Mouse (Mus musculus) frontal cortex, adult 2 months (tissue): ENCODE measurements around the gene Pigk. TPM values are rescaled to one million over a fixed set of nuclear protein-coding genes. Genes with fewer than 3 reads are reported as not detected.

Source experiments
- DNase-seq, 2 experiments: peaks; one replicate each; pipeline ENCODE4 v3.0.0; 2022; ENCODE audit warnings: low spot score in 1 of 2; ENCODE audit errors: extremely low spot score in 1 of 2
- polyA plus RNA-seq: library from polyadenylated mRNA; depleted of rRNA; stranded (reverse); fragments of >200 nt; gene quantifications from 2 replicates; pipeline ENCODE4 v1.2.3, GENCODE M21; 2012

Pigk gene
- polyA plus RNA-seq, 1 experiment: 24.5 TPM

GRCm38 (mm10) chr3:152724446-152724845, 10.5 kb downstream of the Pigk start:
- DNase-seq: peak; percentile 22 to 68

DNA sequence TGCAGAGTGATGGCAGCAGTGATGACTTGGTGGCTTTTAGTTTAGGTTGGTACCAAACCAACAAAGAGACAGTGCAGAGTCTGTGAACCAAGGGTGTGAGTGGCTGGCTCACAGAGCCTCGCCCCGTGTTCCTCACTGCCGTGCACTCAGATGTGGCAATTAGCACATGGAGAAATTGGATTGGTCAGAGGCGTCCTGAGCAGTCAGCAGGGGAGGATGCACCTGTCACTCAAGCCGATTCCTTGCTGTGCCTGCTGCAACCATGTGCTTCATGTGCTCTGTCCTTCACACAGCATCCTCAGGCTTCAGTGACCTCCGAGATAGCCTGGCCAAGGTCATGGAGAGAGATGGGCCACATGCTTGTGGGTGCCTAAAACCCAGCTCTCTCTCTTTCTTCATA, 14.3 kb downstream of the Pigk start:
- DNase-seq: no peak

DNA sequence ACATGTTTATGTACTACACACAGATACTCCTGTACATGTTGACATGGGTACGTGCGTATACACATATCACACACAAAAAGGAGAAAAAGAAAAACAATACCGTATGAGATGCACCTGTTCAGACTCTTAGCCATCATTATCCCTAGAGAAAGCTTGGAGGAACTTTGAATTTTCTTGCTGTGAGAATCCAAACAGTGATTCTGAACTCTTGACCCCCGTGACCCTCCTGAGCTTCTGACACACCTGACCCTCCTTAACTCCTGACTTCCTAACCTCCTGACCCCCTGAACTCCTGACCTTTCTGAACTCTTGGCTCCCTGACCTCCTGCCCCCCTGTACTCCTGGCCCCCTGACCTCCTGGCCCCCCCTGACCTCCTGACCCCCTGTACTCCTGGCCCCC, 19.1 kb downstream of the Pigk start:
- DNase-seq: no peak

- no peak for DNase-seq
Measured at GRCm38 (mm10) chr3:152733513-152733912, 19.6 kb downstream of the Pigk start.

- no peak for DNase-seq
Measured at GRCm38 (mm10) chr3:152734100-152734499, 20.2 kb downstream of the Pigk start.

GRCm38 (mm10) chr3:152735601-152736250, 21.8 kb downstream of the Pigk start:
- DNase-seq: peak in 1 of 2 experiments; percentile 57

- DNase-seq: no peak
Measured at GRCm38 (mm10) chr3:152744301-152744700, 30.4 kb downstream of the Pigk start.

DNA sequence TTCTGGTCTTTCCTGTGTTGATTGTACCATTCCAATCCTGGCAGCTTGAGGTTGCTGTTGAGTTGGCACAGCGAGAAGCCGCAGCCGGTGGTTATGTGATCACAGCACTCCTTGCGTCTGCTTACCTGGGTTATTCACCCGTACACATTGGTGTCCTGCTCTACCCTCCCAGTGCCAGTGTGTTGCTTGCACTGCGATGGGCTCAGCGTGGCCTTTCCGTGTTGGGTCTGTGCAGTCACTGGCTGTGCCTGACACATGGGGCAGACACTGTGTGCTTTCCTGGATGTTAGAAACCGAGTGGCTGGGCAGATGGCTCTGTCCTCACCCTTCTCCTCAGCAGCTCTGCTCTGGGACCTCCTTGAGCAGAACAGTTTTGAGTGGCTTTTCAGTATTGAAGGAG, 31.7 kb downstream of the Pigk start:
- DNase-seq: no peak

DNA sequence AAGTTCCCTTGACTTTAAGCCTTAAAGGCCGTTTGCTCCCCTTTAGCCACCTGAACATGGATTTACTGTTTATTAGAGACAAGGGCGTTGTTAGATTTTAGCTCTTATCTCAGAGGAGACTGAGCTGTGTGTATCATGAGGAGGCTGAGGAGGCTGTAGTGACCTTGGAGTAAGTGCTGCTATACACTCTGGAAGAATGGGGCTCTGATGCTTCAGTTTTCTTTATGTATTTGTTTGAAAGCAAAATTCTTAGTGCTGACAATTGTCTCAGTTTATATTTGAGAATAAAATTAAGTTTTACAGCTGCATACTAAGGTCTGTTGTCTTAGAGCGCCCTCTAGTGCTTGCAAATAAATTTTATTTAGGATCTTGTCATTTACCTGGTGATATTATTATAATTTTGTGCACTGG, 35.6 kb downstream of the Pigk start:
- peak in 1 of 2 experiments; percentile 79 for DNase-seq

DNA sequence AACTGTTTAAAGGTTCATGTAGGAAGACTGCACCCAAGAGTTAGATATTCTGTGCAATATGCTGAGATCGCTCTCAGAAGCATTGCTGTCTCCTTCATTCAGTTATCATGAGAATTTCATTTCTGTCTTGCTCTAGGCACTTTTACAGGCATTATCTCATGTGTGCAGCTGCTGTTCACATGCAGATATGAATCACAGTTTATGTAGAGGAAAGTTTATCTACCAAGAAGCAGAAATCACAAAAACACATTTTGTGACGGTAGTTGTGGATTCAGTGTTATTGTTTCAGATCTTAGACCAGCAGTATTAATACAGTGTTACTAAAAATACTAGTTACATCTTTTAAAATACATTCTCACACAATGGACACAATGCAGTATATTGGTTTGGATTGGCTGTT, 36.0 kb downstream of the Pigk start:
- DNase-seq: no peak

DNA sequence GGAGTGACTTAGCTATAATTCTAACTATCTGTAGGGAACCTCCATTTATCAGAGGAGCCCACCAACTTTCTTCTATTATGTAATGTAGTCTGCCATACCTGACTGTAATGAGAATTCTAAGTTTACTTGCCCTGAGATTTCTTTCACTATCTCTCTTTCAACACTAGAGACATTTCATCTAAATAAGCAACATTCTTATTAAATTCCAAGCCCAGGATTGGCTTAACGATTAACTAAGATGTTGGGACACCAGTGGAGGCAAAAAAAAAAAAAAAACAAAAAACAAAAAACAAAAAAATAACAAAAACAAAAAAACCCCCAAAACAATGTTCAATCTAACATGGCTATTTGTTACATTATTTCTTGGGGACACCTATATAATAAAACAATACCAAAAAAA, 39.0 kb downstream of the Pigk start:
- DNase-seq: no peak

DNA sequence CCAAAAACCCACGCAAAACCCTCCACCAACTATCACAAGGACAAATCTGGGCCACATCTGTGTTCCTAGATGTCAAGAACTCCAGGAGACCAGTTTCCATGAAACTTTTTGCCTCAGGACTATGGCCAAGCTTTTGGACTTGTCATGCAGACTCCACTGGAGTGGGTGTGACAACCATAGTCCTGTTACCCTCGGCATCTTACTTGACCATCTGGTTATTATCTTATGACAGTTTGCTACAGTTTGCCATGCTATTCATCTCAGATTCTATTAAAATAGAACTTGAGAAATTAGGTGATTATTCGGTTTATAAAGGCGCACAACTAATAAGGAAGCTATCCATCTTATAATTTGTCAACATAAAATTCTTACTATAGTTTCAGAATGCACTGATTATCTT, 39.4 kb downstream of the Pigk start:
- DNase-seq: no peak

GRCm38 (mm10) chr3:152753920-152754764, 40.2 kb downstream of the Pigk start:
- DNase-seq: no peak

GRCm38 (mm10) chr3:152755515-152755914, 41.6 kb downstream of the Pigk start:
- no peak for DNase-seq

DNA sequence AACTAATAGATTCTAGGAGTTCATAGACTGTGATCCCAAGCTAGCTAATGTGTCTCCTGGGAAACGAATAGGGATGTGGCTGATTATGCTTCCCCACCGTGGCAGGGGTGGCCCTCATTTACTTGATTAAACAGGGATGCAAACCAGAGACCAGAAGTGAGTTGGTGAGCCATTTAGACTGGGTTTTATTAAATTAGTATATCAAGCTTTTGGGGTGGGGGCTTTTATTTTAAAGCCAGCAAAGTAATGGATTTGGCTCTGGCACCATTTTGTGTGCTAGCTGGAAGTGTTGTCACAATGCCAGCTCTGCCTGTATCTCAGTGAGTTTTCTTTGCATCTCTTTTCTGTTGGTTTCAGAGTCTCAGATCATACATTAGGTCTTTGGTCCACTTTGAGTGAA, 43.0 kb downstream of the Pigk start:
- no peak for DNase-seq

DNA sequence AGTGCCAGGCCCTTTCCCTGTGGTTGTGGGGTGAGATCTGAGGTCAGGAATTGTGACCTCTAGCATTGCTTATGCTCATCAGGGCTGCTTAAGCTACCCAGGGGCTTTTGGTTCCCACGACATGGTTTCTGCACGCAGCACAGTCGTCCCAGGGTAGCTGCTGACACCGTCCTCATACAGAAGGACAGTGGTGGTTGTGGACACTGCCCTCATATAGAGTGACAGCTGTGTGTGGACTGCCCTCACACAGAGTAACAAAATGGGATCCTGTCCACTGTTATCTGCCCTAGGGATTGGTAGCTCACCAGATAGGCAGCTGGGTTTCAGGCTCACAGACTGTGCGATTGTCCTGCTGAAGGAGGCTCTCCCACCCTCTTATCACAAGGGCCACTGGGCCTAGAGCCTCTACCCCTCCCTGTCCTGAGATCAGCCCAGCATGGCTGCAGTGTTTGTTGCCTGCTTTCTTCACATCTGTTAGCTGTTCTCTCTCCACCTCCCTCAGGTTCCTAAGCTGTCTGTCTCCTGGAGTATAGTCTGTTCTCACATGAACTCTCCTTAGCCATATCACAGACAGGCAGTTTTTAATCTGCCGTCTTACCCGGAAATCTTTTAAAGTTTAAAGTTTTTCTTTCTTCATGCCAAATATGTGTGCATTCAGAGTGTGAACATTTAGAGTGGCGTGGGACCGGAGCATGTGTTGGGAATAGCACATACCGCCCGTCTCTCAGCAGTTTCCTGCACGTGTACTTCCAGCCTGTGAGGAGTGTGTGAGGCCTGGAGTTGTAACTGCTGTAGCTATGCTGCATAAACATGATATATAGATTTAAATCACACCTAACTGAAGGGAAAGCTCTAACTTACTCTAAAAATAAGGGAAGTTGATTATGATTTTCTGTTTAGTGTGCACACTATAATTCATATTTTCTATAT, 43.8 kb downstream of the Pigk start:
- no peak for DNase-seq

GRCm38 (mm10) chr3:152758500-152759032, 44.7 kb downstream of the Pigk start:
- DNase-seq: no peak

- DNase-seq: peak in 1 of 2 experiments; percentile 78
Measured at GRCm38 (mm10) chr3:152761116-152761515, 47.2 kb downstream of the Pigk start.

DNA sequence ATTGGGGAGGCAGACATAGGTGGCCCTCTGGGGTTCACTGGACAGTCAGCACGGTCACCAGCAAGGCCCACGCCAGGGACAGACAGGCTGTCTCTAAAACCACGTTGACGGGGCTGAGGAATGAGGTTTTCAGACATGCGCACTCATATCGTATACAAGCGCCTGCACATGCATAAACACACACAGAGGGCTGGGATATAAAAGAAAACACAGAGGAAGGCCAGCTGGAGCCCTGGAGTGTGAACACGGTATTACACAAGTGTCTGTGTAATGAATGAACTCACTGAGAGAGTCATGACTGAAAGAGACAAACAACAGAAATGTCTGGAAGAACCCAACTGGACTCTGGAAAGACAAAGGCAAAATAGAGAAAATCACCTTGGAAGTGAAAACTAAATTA, 47.8 kb downstream of the Pigk start:
- DNase-seq: no peak

GRCm38 (mm10) chr3:152762302-152762701, 48.4 kb downstream of the Pigk start:
- DNase-seq: no peak
